Mouse (Mus musculus): Measurements from ENCODE around the gene Gm17364. TPM values are rescaled to one million over a fixed set of nuclear protein-coding genes. Genes with fewer than 3 reads are reported as not detected.
"Not testable (repeated sequence)": the region's sequence is repeated elsewhere in the genome, so short reads cannot be mapped to it uniquely, and the experiment has no call there.

Gene Gm17364
- polyA plus RNA-seq, 1 experiment from 2014 or later, result not detected

DNA sequence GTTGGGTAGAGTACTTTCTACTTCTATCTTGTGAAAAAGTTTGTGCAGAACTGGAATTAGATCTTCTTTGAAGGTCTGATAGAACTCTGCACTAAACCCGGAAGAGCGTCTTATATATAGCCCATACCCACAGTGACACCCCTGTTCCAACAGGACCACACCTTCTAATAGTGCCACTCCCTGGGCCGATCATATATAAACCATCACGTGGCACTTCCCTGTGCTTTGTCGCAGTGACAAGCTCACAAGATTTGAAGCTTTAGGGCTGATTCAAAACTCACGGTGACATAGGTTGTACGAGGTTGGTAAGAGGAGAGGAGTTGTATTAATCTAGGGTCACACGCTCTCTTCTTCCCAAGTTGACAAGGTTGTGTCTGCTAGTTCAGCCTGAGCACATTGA is 12.2 kb downstream of the Gm17364 start:
- H3K27me3 ChIP-seq (ENCODE audit: control insufficient read depth, insufficient read depth, low read length); H3K4me2 ChIP-seq; H3K4me1 ChIP-seq (ENCODE audit: control insufficient read depth, insufficient read depth, low read length); H3K27ac ChIP-seq (ENCODE audit: low read depth, low read length); H3K36me3 ChIP-seq (ENCODE audit: control insufficient read depth, insufficient read depth, low read length); H3K9me3 ChIP-seq (replicated peaks; ENCODE audit: control insufficient read depth, low read length); ATAC-seq (replicated peaks; ENCODE audit: insufficient number of reproducible peaks, low FRiP score, low TSS enrichment); H3K4me3 ChIP-seq (ENCODE audit: low read depth, low read length); H3K9ac ChIP-seq (ENCODE audit: low read depth, low read length): not testable (repeated sequence)
- 90% methylated on average over 8 of the region's 8 CpGs for WGBS (ENCODE audit: insufficient replicate concordance)

DNA sequence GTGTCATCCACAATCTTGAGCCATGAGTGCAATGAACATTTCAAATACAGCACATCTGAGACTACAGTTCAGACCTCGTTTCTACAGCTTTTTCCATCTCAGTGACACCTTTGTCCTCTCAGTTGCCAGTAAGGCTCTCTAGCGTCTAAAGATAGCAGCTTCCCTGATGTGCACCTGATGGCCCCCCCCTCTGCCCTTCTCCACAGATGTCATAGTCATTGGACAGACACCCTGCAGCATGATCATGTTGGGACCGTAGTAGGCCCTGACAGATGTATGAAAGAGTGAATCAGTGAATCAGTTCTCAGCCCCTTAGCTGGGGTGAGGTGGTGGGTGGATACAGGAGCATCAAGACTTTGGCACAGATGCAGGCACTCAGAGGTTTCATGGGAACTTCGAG is 15.9 kb downstream of the Gm17364 start:
- Histone ChIP-seq H3K27me3 (ENCODE audit: control insufficient read depth, insufficient read depth, low read length) (no peaks in the 10 kb centered on the region), H3K27ac (ENCODE audit: low read depth, low read length) (no peak overlapping the region), H3K9ac (ENCODE audit: low read depth, low read length) (no peak overlapping the region), H3K4me2 (no peak overlapping the region), H3K36me3 (ENCODE audit: control insufficient read depth, insufficient read depth, low read length) (no peaks in the 10 kb centered on the region), H3K4me3 (ENCODE audit: low read depth, low read length) (no peak overlapping the region), H3K4me1 (ENCODE audit: control insufficient read depth, insufficient read depth, low read length) (no peaks in the 10 kb centered on the region), H3K9me3 (replicated peaks; ENCODE audit: control insufficient read depth, low read length) (no peaks in the 10 kb centered on the region)
- WGBS (ENCODE audit: insufficient replicate concordance), result 68% methylated on average over 4 of the region's 4 CpGs
- no peak for ATAC-seq (replicated peaks; ENCODE audit: insufficient number of reproducible peaks, low FRiP score, low TSS enrichment)

DNA sequence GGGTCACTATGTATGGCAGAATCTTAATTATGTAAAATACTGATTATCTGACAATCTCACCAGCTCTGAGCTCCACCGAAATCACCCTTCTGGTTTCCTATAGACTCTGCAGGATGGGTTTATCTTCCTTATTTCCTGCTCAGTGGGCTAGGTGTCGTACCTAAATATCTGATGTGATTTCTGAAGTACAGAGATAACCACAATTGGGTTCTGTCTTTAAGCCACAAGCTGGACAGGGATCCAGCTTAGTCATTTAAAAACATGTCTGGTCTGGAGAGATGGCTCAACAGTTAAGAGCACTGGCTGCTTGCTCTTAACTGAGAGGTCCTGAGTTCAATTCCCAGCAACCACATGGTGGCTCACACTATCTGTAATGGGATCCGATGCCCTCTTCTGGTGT is 16.8 kb downstream of the Gm17364 start:
- no peak overlapping the region for H3K27ac ChIP-seq (ENCODE audit: low read depth, low read length)
- no peak overlapping the region for H3K4me2 ChIP-seq
- 77% methylated on average over 3 of the region's 3 CpGs for WGBS (ENCODE audit: insufficient replicate concordance)
- H3K27me3 ChIP-seq (ENCODE audit: control insufficient read depth, insufficient read depth, low read length), result no peaks in the 10 kb centered on the region
- H3K9ac ChIP-seq (ENCODE audit: low read depth, low read length), result no peak overlapping the region
- ATAC-seq (replicated peaks; ENCODE audit: insufficient number of reproducible peaks, low FRiP score, low TSS enrichment), result no peak
- H3K4me3 ChIP-seq (ENCODE audit: low read depth, low read length), result no peak overlapping the region
- H3K4me1 ChIP-seq (ENCODE audit: control insufficient read depth, insufficient read depth, low read length), result peaks cover 4% of the 10 kb centered on the region
- H3K9me3 ChIP-seq (replicated peaks; ENCODE audit: control insufficient read depth, low read length), result no peaks in the 10 kb centered on the region
- no peaks in the 10 kb centered on the region for H3K36me3 ChIP-seq (ENCODE audit: control insufficient read depth, insufficient read depth, low read length)

DNA sequence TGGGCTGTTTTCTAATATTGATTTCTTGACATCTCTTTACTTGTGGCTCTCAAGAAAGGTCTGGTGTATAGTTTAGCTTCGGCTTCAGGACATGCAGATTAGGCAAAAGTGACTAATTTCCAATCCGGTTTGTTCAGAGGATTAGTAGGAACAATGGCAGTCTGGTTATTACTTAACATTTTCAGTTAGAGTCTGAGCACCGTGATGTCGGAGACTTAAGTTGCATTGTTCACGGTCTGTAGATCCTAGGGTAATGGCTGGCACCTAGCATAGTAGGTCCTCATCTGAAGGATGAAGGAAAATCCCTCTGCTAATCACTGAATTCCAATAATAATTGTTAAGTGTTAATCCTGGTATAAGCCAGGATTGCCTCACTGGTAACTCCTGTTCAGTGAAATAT is 17.7 kb downstream of the Gm17364 start:
- Histone ChIP-seq H3K36me3 (ENCODE audit: control insufficient read depth, insufficient read depth, low read length) (no peaks in the 10 kb centered on the region), H3K4me2 (no peak overlapping the region), H3K27me3 (ENCODE audit: control insufficient read depth, insufficient read depth, low read length) (no peaks in the 10 kb centered on the region), H3K4me1 (ENCODE audit: control insufficient read depth, insufficient read depth, low read length) (peaks cover 6% of the 10 kb centered on the region), H3K9ac (ENCODE audit: low read depth, low read length) (no peak overlapping the region), H3K27ac (ENCODE audit: low read depth, low read length) (no peak overlapping the region), H3K4me3 (ENCODE audit: low read depth, low read length) (no peak overlapping the region), H3K9me3 (replicated peaks; ENCODE audit: control insufficient read depth, low read length) (no peaks in the 10 kb centered on the region)
- ATAC-seq (replicated peaks; ENCODE audit: insufficient number of reproducible peaks, low FRiP score, low TSS enrichment), result no peak
- WGBS (ENCODE audit: insufficient replicate concordance), result 84% methylated on average over 5 of the region's 5 CpGs

DNA sequence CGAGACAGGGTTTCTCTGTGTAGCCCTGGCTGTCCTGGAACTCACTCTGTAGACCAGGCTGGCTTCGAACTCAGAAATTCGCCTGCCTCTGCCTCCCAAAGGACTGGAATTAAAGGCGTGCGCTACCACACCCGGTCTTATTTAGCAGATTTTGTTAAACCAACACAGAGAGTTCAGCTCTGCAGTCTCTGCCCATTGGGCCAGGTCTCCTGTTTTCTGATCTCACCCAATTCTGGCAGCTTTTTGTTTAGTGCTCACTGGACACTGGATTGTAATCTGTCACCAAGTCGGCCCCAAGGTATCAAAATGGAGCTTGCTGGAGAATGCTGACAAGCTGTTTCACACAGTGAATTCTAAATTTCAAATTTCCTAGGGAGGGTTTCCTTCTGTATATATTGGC is 21.0 kb downstream of the Gm17364 start:
- no peaks in the 10 kb centered on the region for H3K36me3 ChIP-seq (ENCODE audit: control insufficient read depth, insufficient read depth, low read length)
- ATAC-seq (replicated peaks; ENCODE audit: insufficient number of reproducible peaks, low FRiP score, low TSS enrichment), result no peak
- WGBS (ENCODE audit: insufficient replicate concordance), result 88% methylated on average over 7 of the region's 7 CpGs
- H3K9me3 ChIP-seq (replicated peaks; ENCODE audit: control insufficient read depth, low read length), result no peaks in the 10 kb centered on the region
- no peak overlapping the region for H3K9ac ChIP-seq (ENCODE audit: low read depth, low read length)
- H3K4me3 ChIP-seq (ENCODE audit: low read depth, low read length), result no peak overlapping the region
- H3K27me3 ChIP-seq (ENCODE audit: control insufficient read depth, insufficient read depth, low read length), result no peaks in the 10 kb centered on the region
- peaks cover 8% of the 10 kb centered on the region for H3K4me1 ChIP-seq (ENCODE audit: control insufficient read depth, insufficient read depth, low read length)
- H3K27ac ChIP-seq (ENCODE audit: low read depth, low read length), result no peak overlapping the region
- no peak overlapping the region for H3K4me2 ChIP-seq

DNA sequence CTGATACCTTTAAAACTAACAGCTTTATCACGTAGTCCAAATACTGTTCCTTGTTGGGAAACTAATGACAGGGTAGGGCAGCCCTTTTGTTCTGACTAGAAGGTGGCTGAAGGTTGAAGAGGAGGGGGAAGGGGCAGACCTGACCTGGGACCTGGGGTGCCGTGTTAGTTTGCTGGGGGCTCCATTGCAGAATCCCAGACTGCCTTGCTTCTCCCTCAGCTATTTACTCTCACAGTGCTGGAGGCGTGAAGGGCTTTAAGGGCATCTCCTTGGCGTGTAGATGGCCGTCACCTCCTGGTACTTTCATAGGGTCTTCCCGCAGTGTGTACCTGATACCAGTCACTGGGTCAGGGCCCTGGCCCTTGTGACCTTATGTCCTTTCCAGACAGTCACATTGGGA is 21.6 kb downstream of the Gm17364 start:
- 79% methylated on average over 6 of the region's 6 CpGs for WGBS (ENCODE audit: insufficient replicate concordance)
- Histone ChIP-seq H3K9ac (ENCODE audit: low read depth, low read length) (no peak overlapping the region), H3K9me3 (replicated peaks; ENCODE audit: control insufficient read depth, low read length) (no peaks in the 10 kb centered on the region), H3K4me3 (ENCODE audit: low read depth, low read length) (no peak overlapping the region), H3K4me2 (no peak overlapping the region), H3K4me1 (ENCODE audit: control insufficient read depth, insufficient read depth, low read length) (peaks cover 8% of the 10 kb centered on the region), H3K36me3 (ENCODE audit: control insufficient read depth, insufficient read depth, low read length) (no peaks in the 10 kb centered on the region), H3K27ac (ENCODE audit: low read depth, low read length) (no peak overlapping the region), H3K27me3 (ENCODE audit: control insufficient read depth, insufficient read depth, low read length) (no peaks in the 10 kb centered on the region)
- no peak for ATAC-seq (replicated peaks; ENCODE audit: insufficient number of reproducible peaks, low FRiP score, low TSS enrichment)

DNA sequence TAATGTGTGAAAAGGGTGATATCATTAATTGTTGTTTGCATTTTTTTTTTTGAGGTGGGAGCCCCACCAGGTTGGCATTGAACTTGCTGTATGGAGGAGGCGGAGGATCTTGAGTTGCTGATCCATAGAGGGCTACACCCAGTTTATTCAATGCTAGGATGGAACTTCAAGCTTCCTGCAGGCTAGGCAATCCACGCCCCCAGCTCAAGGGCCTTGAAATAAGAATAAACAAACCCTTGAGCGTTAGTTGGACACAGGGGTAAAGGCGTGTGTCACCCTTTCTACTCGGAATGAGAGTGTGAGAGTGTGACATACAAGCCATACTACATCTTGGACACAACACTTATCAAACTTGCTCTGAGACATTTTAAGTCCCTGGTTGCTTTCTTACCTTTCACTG is 22.1 kb downstream of the Gm17364 start:
- H3K27me3 ChIP-seq (ENCODE audit: control insufficient read depth, insufficient read depth, low read length), result no peaks in the 10 kb centered on the region
- H3K4me1 ChIP-seq (ENCODE audit: control insufficient read depth, insufficient read depth, low read length), result peaks cover 8% of the 10 kb centered on the region
- no peak for ATAC-seq (replicated peaks; ENCODE audit: insufficient number of reproducible peaks, low FRiP score, low TSS enrichment)
- H3K4me3 ChIP-seq (ENCODE audit: low read depth, low read length), result no peak overlapping the region
- WGBS (ENCODE audit: insufficient replicate concordance), result 65% methylated on average over 5 of the region's 5 CpGs
- H3K9ac ChIP-seq (ENCODE audit: low read depth, low read length), result no peak overlapping the region
- H3K27ac ChIP-seq (ENCODE audit: low read depth, low read length), result no peak overlapping the region
- no peak overlapping the region for H3K4me2 ChIP-seq
- no peaks in the 10 kb centered on the region for H3K9me3 ChIP-seq (replicated peaks; ENCODE audit: control insufficient read depth, low read length)
- H3K36me3 ChIP-seq (ENCODE audit: control insufficient read depth, insufficient read depth, low read length), result no peaks in the 10 kb centered on the region

DNA sequence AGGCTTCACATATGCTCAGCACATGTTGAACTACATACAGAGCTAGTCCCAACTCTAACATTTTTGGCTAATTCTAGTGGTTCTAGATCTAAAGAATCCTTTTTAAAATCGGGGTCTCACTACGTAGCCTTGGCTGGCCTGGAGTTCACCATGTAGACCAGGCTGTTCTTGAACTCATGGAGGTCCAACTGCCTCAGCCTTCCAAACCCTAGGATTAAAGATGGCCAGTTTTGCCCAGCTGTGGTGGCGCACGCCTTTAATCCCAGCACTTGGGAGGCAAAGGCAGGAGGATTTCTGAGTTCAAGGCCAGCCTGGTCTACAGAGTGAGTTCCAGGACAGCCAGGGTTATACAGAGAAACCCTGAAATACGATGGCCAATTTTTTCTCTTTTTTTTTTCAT is 22.5 kb downstream of the Gm17364 start:
- H3K4me1 ChIP-seq (ENCODE audit: control insufficient read depth, insufficient read depth, low read length); H3K9ac ChIP-seq (ENCODE audit: low read depth, low read length); H3K27me3 ChIP-seq (ENCODE audit: control insufficient read depth, insufficient read depth, low read length); H3K4me2 ChIP-seq; H3K4me3 ChIP-seq (ENCODE audit: low read depth, low read length); H3K27ac ChIP-seq (ENCODE audit: low read depth, low read length); H3K36me3 ChIP-seq (ENCODE audit: control insufficient read depth, insufficient read depth, low read length); ATAC-seq (replicated peaks; ENCODE audit: insufficient number of reproducible peaks, low FRiP score, low TSS enrichment); H3K9me3 ChIP-seq (replicated peaks; ENCODE audit: control insufficient read depth, low read length): not testable (repeated sequence)
- 91% methylated on average over 5 of the region's 5 CpGs for WGBS (ENCODE audit: insufficient replicate concordance)

DNA sequence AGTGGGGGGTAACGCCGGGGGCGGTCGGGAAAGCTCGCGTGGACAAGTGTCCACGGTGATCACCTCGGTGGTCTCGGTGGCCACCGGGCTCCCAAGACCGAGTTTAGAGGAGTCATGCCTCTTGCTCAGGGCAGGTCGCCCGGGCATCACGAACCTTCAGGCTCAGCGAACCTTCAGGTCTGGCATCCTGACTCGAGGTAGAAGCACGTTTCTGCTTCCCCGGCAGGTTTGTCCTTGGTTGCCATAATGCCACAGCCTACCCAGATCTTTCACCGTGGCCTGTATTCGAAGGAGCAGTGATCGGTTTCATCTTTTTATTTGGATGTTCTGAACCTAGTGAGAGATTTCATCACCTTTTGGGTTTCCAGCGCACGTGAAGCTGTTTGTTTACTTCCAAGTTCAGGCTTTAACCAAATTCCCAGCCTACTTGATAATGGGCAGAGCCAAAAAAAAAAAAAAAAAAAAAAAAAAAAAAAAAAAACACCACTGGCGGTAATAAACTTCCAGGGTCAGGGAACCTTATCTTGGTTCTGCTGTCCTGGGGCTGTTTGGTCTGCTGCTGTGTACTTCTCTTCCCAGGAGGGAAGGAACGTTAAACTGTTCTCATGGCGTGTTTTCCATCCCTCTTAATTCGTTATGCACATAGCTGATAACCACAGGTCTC is 23.3 kb downstream of the Gm17364 start:
- ATAC-seq (replicated peaks; ENCODE audit: insufficient number of reproducible peaks, low FRiP score, low TSS enrichment), result no peak
- peaks cover 8% of the 10 kb centered on the region for H3K4me1 ChIP-seq (ENCODE audit: control insufficient read depth, insufficient read depth, low read length)
- peak overlapping the region; percentile 62 for H3K4me2 ChIP-seq
- peak overlapping the region; percentile 86 for H3K4me3 ChIP-seq (ENCODE audit: low read depth, low read length)
- under 1% methylated on average over 27 of the region's 27 CpGs for WGBS (ENCODE audit: insufficient replicate concordance)
- peak overlapping the region; percentile 85 for H3K9ac ChIP-seq (ENCODE audit: low read depth, low read length)
- no peaks in the 10 kb centered on the region for H3K36me3 ChIP-seq (ENCODE audit: control insufficient read depth, insufficient read depth, low read length)
- no peaks in the 10 kb centered on the region for H3K27me3 ChIP-seq (ENCODE audit: control insufficient read depth, insufficient read depth, low read length)
- H3K27ac ChIP-seq (ENCODE audit: low read depth, low read length), result peak overlapping the region; percentile 92
- H3K9me3 ChIP-seq (replicated peaks; ENCODE audit: control insufficient read depth, low read length), result no peaks in the 10 kb centered on the region
